ENCODE assay signal across 32 mouse cellular contexts in genomic region chr2:26611054-26611453, GRCm38 (mm10). TPM values are rescaled to one million over a fixed set of nuclear protein-coding genes. Genes with fewer than 3 reads are reported as not detected.
DNase-seq lines count a peak whose midpoint lies in the region; ATAC-seq and TF ChIP-seq lines count a peak whose summit lies in the region.
"Had no signal": no experiment of that assay in that cellular context is flagged by ENCODE, and none has a peak within 500 bp of the region (broad histone marks: within the 10 kb centered on the region; RNA-seq: fewer than 3 reads in every experiment).

No protein-coding gene starts in this region.

- H3K9ac ChIP-seq in lung, postnatal 0 days (replicated peaks; ENCODE audit: low read depth): no peak overlapping the region
- H3K9ac ChIP-seq in intestine, embryonic 15.5 days: no peak overlapping the region
- H3K9ac ChIP-seq in liver, postnatal 0 days (replicated peaks): no peak overlapping the region
- H3K9ac ChIP-seq: embryonic facial prominence, embryonic 15.5 days; forebrain, postnatal 0 days; heart, embryonic 13.5 days; hindbrain, embryonic 14.5 days; limb, embryonic 12.5 days; lung, embryonic 14.5 days had no signal

- ATAC-seq in lung, postnatal 0 days: peak; percentile 20
- ATAC-seq in intestine, embryonic 15.5 days: peak; percentile 87
- peak; percentile 89 for ATAC-seq in liver, postnatal 0 days
- ATAC-seq: forebrain, postnatal 0 days; Patski had no signal

- no peak overlapping the region for H3K4me3 ChIP-seq in lung, postnatal 0 days (ENCODE audit: low read depth, low read length)
- no peak overlapping the region for H3K4me3 ChIP-seq in intestine, embryonic 15.5 days (replicated peaks)
- H3K4me3 ChIP-seq in liver, postnatal 0 days (ENCODE audit: low read depth, low read length): no peak overlapping the region
- H3K4me3 ChIP-seq: embryonic facial prominence, embryonic 15.5 days; heart, embryonic 13.5 days; limb, embryonic 12.5 days; midbrain, embryonic 10.5 days had no signal

- H3K27ac ChIP-seq in lung, postnatal 0 days (ENCODE audit: low read length): no peak overlapping the region
- H3K27ac ChIP-seq in intestine, embryonic 15.5 days: no peak overlapping the region
- no peak overlapping the region for H3K27ac ChIP-seq in liver, postnatal 0 days (ENCODE audit: low read depth)
- H3K27ac ChIP-seq: embryonic facial prominence, embryonic 15.5 days; heart, embryonic 13.5 days; hindbrain, embryonic 14.5 days; kidney, postnatal 0 days; limb, embryonic 12.5 days; macrophage; midbrain, embryonic 10.5 days had no signal

- no peak overlapping the region for H3K4me2 ChIP-seq in lung, postnatal 0 days (replicated peaks; ENCODE audit: low read depth, low read length)
- no peak overlapping the region for H3K4me2 ChIP-seq in intestine, embryonic 15.5 days (replicated peaks)
- no peak overlapping the region for H3K4me2 ChIP-seq in liver, postnatal 0 days (ENCODE audit: low read depth, low read length)
- H3K4me2 ChIP-seq: embryonic facial prominence, embryonic 15.5 days; heart, embryonic 13.5 days; hindbrain, embryonic 14.5 days; limb, embryonic 12.5 days; lung, embryonic 14.5 days had no signal

- H3K9me3 ChIP-seq in lung, postnatal 0 days (ENCODE audit: low read length): no peaks in the 10 kb centered on the region
- H3K9me3 ChIP-seq in intestine, embryonic 15.5 days: no peaks in the 10 kb centered on the region
- no peaks in the 10 kb centered on the region for H3K9me3 ChIP-seq in liver, postnatal 0 days (ENCODE audit: low read length)
- H3K9me3 ChIP-seq: embryonic facial prominence, embryonic 15.5 days; heart, embryonic 13.5 days; limb, embryonic 12.5 days; midbrain, embryonic 10.5 days had no signal

- TF ChIP-seq CTCF in lung, postnatal 0 days (IDR thresholded peaks at IDR 0.05): no peak
- TF ChIP-seq CTCF in liver, postnatal 0 days (IDR thresholded peaks at IDR 0.05; ENCODE audit: low read depth): no peak

- peaks cover 10% of the 10 kb centered on the region; the same call in 1 of the 2 replicates for H3K4me1 ChIP-seq in lung, postnatal 0 days (ENCODE audit: insufficient read depth, low read depth, low read length)
- H3K4me1 ChIP-seq in intestine, embryonic 15.5 days (replicated peaks): peaks cover 16% of the 10 kb centered on the region
- H3K4me1 ChIP-seq in liver, postnatal 0 days (ENCODE audit: insufficient read depth): peaks cover 9% of the 10 kb centered on the region

- no peak for TF ChIP-seq EP300 in lung, postnatal 0 days (IDR thresholded peaks at IDR 0.05)
- no peak for TF ChIP-seq EP300 in liver, postnatal 0 days (IDR thresholded peaks at IDR 0.05; ENCODE audit: low read depth)

- no peaks in the 10 kb centered on the region for H3K27me3 ChIP-seq in lung, postnatal 0 days (replicated peaks; ENCODE audit: insufficient read depth, low read length)
- no peaks in the 10 kb centered on the region for H3K27me3 ChIP-seq in intestine, embryonic 15.5 days (replicated peaks)
- H3K27me3 ChIP-seq in liver, postnatal 0 days (ENCODE audit: insufficient read depth, low read length): no peaks in the 10 kb centered on the region
- H3K27me3 ChIP-seq: embryonic facial prominence, embryonic 15.5 days; heart, embryonic 13.5 days; Patski had no signal

- H3K36me3 ChIP-seq in lung, postnatal 0 days (ENCODE audit: insufficient read depth, low read length): no peaks in the 10 kb centered on the region
- H3K36me3 ChIP-seq in intestine, embryonic 15.5 days: no peaks in the 10 kb centered on the region
- no peaks in the 10 kb centered on the region for H3K36me3 ChIP-seq in liver, postnatal 0 days (replicated peaks; ENCODE audit: insufficient read depth, low read length)
- H3K36me3 ChIP-seq: embryonic facial prominence, embryonic 15.5 days; heart, embryonic 13.5 days; limb, embryonic 12.5 days; midbrain, embryonic 10.5 days had no signal

- DNase-seq in lung, postnatal 0 days (ENCODE audit: low spot score): no peak
- DNase-seq in lung, postnatal 4 days: no peak
- no peak for DNase-seq in liver, postnatal 0 days
- no peak for DNase-seq in left cerebral cortex, adult 8-10 months (ENCODE audit: low spot score in 2 of 2)
- no peak for DNase-seq in urinary bladder, adult 18-20 months (ENCODE audit: low spot score in 2 of 2)
- no peak for DNase-seq in testis, postnatal 10 days (ENCODE audit: low spot score)
- DNase-seq: adrenal gland, postnatal 25 days; B cell, adult 2 months; cerebellum, adult 18-20 months; cerebellum, postnatal 25 days; forebrain, postnatal 0 days; kidney, adult 11 months; lung, embryonic 14.5 days; right cerebral cortex, postnatal 4 days; thymus, adult 18-20 months; thymus, postnatal 4 days had no signal

RNA-seq across cellular contexts. Expression of gene Agpat2, which starts 6.8 kb away (rescaled TPM):
- polyA plus RNA-seq in lung, postnatal 0 days (2015; fragmentation: Nextera tagmentation; extraction: Ambion mirVana): 59.5 and 72.8 TPM in 2 replicates
- polyA plus RNA-seq in intestine, embryonic 15.5 days (2015; fragmentation: Nextera tagmentation; extraction: Ambion mirVana): 79.9 and 90.3 TPM in 2 replicates
- 215 and 221 TPM in 2 replicates for polyA plus RNA-seq in liver, postnatal 0 days (2015; fragmentation: Nextera tagmentation; extraction: Ambion mirVana)
- 1 to 10 TPM; 1.5 to 3.9 (median 3.6) TPM for total RNA-seq in left cerebral cortex, adult 8-10 months (2022)

RNA-seq across cellular contexts. Expression of gene Fam69b, which starts 17.2 kb away (rescaled TPM):
- 6.2 and 8.2 TPM in 2 replicates for polyA plus RNA-seq in lung, postnatal 0 days (2015; fragmentation: Nextera tagmentation; extraction: Ambion mirVana)
- polyA plus RNA-seq in intestine, embryonic 15.5 days (2015; fragmentation: Nextera tagmentation; extraction: Ambion mirVana): 31.1 and 32.6 TPM in 2 replicates
- 0.48 and 0.56 TPM in 2 replicates for polyA plus RNA-seq in liver, postnatal 0 days (2015; fragmentation: Nextera tagmentation; extraction: Ambion mirVana)
- total RNA-seq in left cerebral cortex, adult 8-10 months (2022): 10 to 100 TPM; 69.1 to 74.8 (median 73.2) TPM
- total RNA-seq: neutrophil, adult 5-6 weeks had no signal
- polyA plus RNA-seq: macrophage had no signal

RNA-seq across cellular contexts. Expression of gene Gm20532, which starts 24.6 kb away (rescaled TPM):
- not detected in 2 replicates for polyA plus RNA-seq in lung, postnatal 0 days (2015; fragmentation: Nextera tagmentation; extraction: Ambion mirVana)
- polyA plus RNA-seq in intestine, embryonic 15.5 days (2015; fragmentation: Nextera tagmentation; extraction: Ambion mirVana): not detected in 2 replicates
- not detected in 2 replicates for polyA plus RNA-seq in liver, postnatal 0 days (2015; fragmentation: Nextera tagmentation; extraction: Ambion mirVana)
- total RNA-seq in left cerebral cortex, adult 8-10 months (2022): not detected
- total RNA-seq: adrenal gland, postnatal 25 days; forebrain, postnatal 0 days; gastrocnemius, adult 18-20 months; heart, postnatal 25 days; layer of hippocampus, adult 8-10 months; left cerebral cortex, adult 18-20 months; midbrain, postnatal 0 days; neutrophil, adult 5-6 weeks had no signal
- polyA plus RNA-seq: embryonic facial prominence, embryonic 15.5 days; forebrain, postnatal 0 days; gonadal fat pad, adult 2 months; heart, embryonic 13.5 days; hindbrain, embryonic 14.5 days; kidney, postnatal 0 days; lung, embryonic 14.5 days; midbrain, embryonic 10.5 days; Patski had no signal

RNA-seq across cellular contexts. Expression of gene Egfl7, which starts 31.2 kb away (rescaled TPM):
- 412 and 467 TPM in 2 replicates for polyA plus RNA-seq in lung, postnatal 0 days (2015; fragmentation: Nextera tagmentation; extraction: Ambion mirVana)
- 113 and 124 TPM in 2 replicates for polyA plus RNA-seq in intestine, embryonic 15.5 days (2015; fragmentation: Nextera tagmentation; extraction: Ambion mirVana)
- polyA plus RNA-seq in liver, postnatal 0 days (2015; fragmentation: Nextera tagmentation; extraction: Ambion mirVana): 49.6 and 53.0 TPM in 2 replicates
- total RNA-seq in left cerebral cortex, adult 8-10 months (2022): 10 to 100 TPM; 63.8 to 88.2 (median 66.2) TPM

Comparison
In these comparisons a context has a peak if more than half of its experiments do, and no peak if none do; other contexts are left out.
1. ATAC-seq: peak in every context shown above with its lines; median percentile 89 in liver, postnatal 0 days; 87 in intestine, embryonic 15.5 days; 20 in lung, postnatal 0 days.